Mouse (Mus musculus): ENCODE results near the gene Epas1. TPM values are rescaled to one million over a fixed set of nuclear protein-coding genes. Genes with fewer than 3 reads are reported as not detected.

The Epas1 gene
- total RNA-seq, 2 experiments from 2014 or later = 235 to 266 TPM

DNA sequence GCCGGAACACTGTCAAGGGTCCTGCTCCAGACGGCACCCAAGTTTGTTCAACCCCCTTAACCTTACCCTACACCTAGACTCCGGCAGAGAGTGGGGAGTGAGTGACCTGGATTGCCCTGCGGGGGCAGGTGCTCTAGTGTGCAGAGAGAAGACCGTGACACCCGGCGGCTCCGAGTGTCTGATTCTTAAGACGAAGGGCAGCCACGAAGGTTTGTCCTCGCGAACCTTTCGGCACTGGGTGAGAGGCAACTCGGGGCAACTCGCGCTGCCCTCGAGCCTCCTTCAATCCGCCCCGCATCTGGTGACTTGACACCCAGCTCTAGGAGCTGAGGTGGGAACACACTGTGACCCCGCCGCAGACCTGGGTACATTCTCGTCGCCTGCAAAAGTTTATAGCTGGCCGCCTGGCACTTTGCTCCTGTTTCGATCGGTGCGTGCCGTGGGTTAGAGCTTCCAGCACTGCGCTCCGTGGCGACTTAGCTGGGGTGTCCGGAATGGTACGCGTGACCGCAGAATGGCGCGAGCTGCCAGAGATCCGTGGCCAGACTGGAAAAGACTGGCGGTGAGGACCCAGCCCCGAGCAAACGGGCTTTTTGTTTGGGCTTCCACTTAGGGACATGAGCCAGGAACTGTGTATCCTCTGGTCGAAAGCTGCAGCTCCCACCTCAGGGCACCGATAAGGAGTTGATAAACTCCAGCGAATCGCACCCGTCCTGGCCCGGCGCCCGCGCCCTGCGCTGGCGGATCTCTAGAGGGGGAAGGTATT, 1.5 kb downstream of the Epas1 start:
- intact Hi-C loops (cut with DNase I) = loop anchor here (1.0 to 10.0 kb wide), 7 partner anchors 14 to 258 kb away; no protein-coding TSS in a partner anchor

DNA sequence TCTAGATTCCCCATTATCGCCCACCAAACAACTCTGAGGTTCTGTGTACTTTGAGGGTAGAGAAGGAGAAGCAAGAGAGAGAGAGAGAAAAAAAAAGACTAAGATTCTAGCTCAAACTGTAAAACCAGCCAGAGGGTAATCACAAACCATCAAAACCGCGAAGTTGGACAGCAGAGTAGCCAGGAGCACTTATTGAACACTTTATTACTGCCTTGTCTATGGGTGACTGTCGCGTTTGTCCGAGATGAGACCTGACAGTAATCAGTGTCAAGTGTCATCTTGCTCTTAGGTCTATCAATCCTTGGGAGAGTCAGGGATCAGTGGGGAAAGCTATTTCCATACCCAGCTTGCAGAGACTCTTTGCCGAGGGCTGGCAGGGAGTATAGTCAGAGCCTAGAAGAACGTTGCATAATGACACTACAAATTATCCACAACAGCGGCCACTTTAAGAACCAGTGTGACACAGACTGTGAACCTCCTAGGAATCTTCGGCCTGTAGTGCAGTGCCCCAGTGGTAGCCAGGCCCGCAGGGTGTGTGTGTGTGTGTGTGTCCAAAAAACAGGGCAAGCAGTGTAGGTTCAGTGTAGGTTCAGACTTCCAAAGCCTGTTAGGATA, 2.2 kb downstream of the Epas1 start:
- intact Hi-C loops (cut with DNase I) = loop anchor here (1.0 to 10.0 kb wide), 4 partner anchors 13 to 219 kb away; no protein-coding TSS in a partner anchor
- DNase-seq (ENCODE audit: low spot score) = no peak

More for the DNA sequence above, 1.5 kb downstream of the Epas1 start:
- peak; percentile 27 for DNase-seq (ENCODE audit: low spot score)

DNA sequence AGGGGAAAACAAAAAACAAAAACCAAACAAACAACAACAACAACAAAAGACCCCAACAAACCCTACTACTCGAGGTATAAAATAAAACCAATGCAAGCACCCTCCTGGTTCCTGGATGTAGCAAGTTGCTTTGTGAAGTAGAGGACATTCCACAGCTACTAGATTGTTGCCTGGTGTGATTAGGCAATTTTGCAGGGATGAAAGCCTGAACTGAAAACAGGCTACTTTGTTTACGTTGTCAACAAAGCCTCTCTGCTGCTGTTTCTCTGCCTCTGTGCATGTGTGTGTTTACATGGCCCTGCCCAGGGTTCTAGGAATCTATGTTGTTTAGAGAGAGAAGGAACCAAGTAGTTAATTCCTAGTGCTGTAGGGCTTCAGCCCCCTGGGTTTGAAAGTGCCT, 4.1 kb downstream of the Epas1 start:
- no peak for DNase-seq (ENCODE audit: low spot score)
- intact Hi-C loops (cut with DNase I) = loop anchor here (10.0 kb wide), 1 partner anchor 147 kb away; no protein-coding TSS in a partner anchor

DNA sequence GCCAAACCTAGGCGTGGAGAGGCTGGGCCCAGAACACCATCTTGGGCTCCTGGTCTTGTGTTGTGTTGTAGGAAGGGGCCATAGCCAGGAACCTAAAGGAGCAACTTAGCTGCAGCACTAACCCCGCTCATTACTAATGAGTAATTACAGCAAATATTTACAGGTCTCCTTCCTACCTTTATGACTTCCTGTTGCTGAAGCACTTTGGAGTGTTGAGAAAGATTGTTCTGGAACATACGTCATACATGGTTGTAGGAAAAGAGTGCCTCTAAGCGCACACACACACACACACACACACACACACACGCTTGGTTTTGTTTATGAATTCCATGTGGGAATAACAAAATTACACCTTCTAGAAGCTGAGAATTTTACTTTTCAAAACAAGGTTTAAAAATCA, 8.4 kb downstream of the Epas1 start:
- no peak for DNase-seq (ENCODE audit: low spot score)
- intact Hi-C loops (cut with DNase I) = no loop called here

GRCm38 (mm10) chr17:86762479-86763242, 9.2 kb downstream of the Epas1 start:
- no peak for DNase-seq (ENCODE audit: low spot score)
- intact Hi-C loops (cut with DNase I) = no loop called here

- intact Hi-C loops (cut with DNase I) = no loop called here
- no peak for DNase-seq (ENCODE audit: low spot score)
These were observed 12.4 kb downstream of the Epas1 start for GRCm38 (mm10) chr17:86765762-86766404.

- no peak for DNase-seq (ENCODE audit: low spot score)
- intact Hi-C loops (cut with DNase I) = no loop called here
These were observed 12.9 kb downstream of the Epas1 start for GRCm38 (mm10) chr17:86766412-86766811.

GRCm38 (mm10) chr17:86768596-86768995, 15.1 kb downstream of the Epas1 start:
- DNase-seq (ENCODE audit: low spot score) = no peak
- intact Hi-C loops (cut with DNase I) = loop anchor here (2.0 kb wide), 1 partner anchor 14 kb away; no protein-coding TSS in a partner anchor

GRCm38 (mm10) chr17:86769330-86770211, 16.1 kb downstream of the Epas1 start:
- DNase-seq (ENCODE audit: low spot score) = peak; percentile 91
- intact Hi-C loops (cut with DNase I) = loop anchor here (1.0 to 2.0 kb wide), 2 partner anchors 15 to 31 kb away; no protein-coding TSS in a partner anchor

DNA sequence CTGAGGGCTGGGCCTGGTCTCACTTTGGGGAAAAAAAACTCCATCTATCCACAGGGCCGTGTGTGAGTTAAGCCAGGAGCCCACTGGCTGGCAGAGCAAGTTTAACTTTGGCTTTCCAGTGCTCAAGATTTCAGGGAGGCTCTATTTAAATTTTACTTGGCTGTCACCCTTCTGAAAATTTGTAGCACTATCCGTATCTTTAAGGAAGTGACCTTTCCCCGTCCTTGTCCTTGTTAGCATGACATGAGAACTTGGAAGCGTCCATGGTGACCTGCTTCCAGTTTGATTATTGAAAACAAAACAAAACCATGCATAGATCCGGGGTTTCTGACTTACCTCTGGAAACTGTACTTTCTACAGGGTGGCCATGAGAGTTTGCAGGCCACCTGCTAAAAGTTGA, 17.3 kb downstream of the Epas1 start:
- DNase-seq (ENCODE audit: low spot score) = no peak
- intact Hi-C loops (cut with DNase I) = no loop called here

DNA sequence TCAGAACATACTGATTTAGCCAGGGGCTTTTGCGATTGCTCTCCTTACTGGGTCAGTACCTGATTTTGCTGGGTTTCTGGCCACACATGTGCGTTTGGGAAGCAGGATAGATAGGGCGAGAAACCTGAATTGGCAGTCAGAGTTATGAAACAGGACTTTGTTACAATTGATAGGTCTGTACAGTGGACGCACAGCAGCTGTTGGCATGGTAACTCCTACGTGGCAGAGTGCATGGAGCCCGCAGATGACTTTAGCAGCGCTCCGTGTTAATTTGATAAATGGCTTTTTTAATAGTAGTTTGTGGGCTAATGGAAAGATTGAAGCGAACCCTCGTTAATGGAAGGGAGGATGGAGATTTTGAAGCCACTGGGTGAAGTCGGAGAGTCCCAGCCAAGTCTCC, 18.5 kb downstream of the Epas1 start:
- intact Hi-C loops (cut with DNase I) = no loop called here
- no peak for DNase-seq (ENCODE audit: low spot score)

DNA sequence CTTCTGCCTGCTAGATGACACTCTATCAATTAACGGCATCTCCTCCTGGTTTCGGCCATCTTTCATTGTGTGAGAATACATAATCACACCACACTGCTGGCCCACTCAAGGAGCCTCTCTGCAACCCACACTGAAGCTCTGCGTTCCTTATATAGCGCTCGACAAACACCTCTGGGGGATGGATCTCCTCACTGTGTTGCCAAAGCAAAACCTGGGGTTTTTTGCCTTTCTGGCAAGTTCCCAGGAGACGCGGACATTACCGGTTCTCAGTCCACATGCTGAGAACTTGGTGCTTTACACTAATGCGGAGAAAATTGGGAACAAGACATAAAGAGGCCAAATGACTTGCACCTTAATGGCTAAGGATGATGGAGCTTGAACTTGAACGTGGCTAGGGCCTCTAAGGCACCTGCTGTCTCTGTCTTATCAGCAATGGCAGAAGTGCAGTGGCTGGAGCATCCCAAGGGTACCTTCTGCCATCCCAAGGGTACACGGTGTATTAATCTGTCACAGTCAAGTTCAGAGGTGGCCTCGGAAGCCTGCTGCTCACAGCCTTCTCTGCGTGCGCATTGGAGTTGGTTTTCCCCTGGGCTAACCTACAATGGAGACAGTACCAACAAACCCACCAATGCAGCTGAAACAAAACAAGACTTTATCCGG, 19.6 kb downstream of the Epas1 start:
- intact Hi-C loops (cut with DNase I) = no loop called here
- no peak for DNase-seq (ENCODE audit: low spot score)

DNA sequence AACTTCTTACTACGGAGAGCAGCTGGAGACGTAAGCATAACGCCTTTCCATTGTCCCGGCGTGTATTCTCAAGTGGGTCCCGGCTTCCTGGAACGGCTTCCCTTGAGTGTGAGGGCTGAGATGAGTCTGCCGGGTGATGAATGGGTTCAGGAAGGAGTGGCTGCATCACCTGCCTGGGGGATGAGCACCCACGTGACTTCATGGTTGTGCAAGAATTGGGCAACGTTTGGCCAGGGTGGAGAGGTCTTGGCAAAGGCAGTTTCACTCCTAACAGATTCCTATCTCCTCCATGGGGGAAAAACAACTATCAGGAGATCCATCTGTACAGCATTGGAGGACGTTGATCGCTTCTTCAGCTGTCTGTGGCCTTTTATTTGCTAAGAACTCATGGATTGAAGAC, 23.0 kb downstream of the Epas1 start:
- DNase-seq (ENCODE audit: low spot score) = no peak
- intact Hi-C loops (cut with DNase I) = no loop called here

- intact Hi-C loops (cut with DNase I) = no loop called here
- no peak for DNase-seq (ENCODE audit: low spot score)
These were observed 24.6 kb downstream of the Epas1 start for GRCm38 (mm10) chr17:86778147-86778546.

GRCm38 (mm10) chr17:86779191-86780130, 26.0 kb downstream of the Epas1 start:
- DNase-seq (ENCODE audit: low spot score) = no peak
- intact Hi-C loops (cut with DNase I) = no loop called here

GRCm38 (mm10) chr17:86780708-86781318, 27.3 kb downstream of the Epas1 start:
- no peak for DNase-seq (ENCODE audit: low spot score)
- intact Hi-C loops (cut with DNase I) = no loop called here

- intact Hi-C loops (cut with DNase I) = no loop called here
- DNase-seq (ENCODE audit: low spot score) = no peak
These were observed 28.4 kb downstream of the Epas1 start for GRCm38 (mm10) chr17:86781755-86782400.

All from heart, postnatal 25 days (tissue).